Mouse (Mus musculus): Measurements from ENCODE around the gene Stard13.

DNA sequence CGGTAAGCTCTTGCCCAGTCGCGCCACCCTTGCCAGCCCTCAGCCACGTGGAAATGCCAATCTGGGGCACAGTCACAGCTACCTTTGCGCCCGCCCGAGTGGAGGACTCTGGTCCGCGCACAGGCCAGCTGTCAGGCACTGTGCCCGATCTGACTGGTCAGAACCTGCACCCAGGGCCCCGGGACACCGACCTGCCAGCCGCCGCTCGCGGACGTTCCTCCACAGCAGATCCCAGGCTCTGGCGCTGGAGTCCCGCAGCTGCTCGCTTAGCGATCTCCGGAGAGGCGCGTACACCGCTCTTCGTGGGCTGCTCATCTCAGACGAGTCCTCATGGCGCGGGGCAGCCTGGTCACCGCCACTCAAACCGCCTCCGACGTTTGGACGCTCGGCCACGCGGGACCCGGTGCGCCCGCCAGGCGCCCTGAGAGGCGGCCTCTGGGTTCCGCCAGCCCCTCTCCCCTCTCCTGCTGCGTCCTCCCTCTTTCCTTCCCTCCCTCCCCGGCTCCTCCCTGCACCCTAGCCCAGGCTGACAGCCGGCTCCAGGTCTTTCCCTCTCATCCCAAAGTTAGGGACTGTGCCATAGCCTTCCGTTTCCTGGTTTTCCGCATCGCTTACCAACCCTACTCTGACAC lies at the start of gene Stard13:
- TF ChIP-seq CTCF (IDR thresholded peaks at IDR 0.05) (no peak), EP300 (IDR thresholded peaks at IDR 0.05) (no peak)
